Mouse (Mus musculus) myocyte (in vitro differentiated cells): ENCODE data around the gene Clec2g. TPM values are rescaled to one million over a fixed set of nuclear protein-coding genes. Genes with fewer than 3 reads are reported as not detected.
"Not testable (repeated sequence)": the region's sequence is repeated elsewhere in the genome, so short reads cannot be mapped to it uniquely, and the experiment has no call there.

Source experiments
- H3K27me3 ChIP-seq: one replicate; pipeline ENCODE4 v1.6.1; 2011; ENCODE audit not compliant: control insufficient read depth, insufficient read depth, insufficient read length
- H3K36me3 ChIP-seq: one replicate; pipeline ENCODE4 v1.6.1; 2011; ENCODE audit not compliant: control insufficient read depth, insufficient read depth
- H3K4me2 ChIP-seq: one replicate; pipeline ENCODE4 v1.6.1; 2011; ENCODE audit warnings: low read depth, control low read depth
- H3K4me3 ChIP-seq: one replicate; pipeline ENCODE4 v1.5.1; 2011; ENCODE audit warnings: mild to moderate bottlenecking, control low read depth, moderate library complexity
- H3K79me2 ChIP-seq: one replicate; pipeline ENCODE4 v1.6.1; 2011; ENCODE audit not compliant: control insufficient read depth, insufficient read depth
- H3ac ChIP-seq: one replicate; pipeline ENCODE4 v1.6.1; 2011; ENCODE audit not compliant: control insufficient read depth, insufficient read length
- CEBPB ChIP-seq: IDR thresholded peaks from 2 replicates; pipeline ENCODE4 v1.6.1; 2011; ENCODE audit warnings: mild to moderate bottlenecking, moderate library complexity; ENCODE audit not compliant: poor library complexity, insufficient read depth, severe bottlenecking
- E2F4 ChIP-seq: IDR thresholded peaks from one replicate; pipeline ENCODE4 v1.6.1; 2011; ENCODE audit warnings: mild to moderate bottlenecking, control low read depth, moderate library complexity; ENCODE audit not compliant: insufficient read depth
- MAX ChIP-seq: IDR thresholded peaks from one replicate; pipeline ENCODE4 v1.6.1; 2011; ENCODE audit warnings: low read depth, mild to moderate bottlenecking, control low read depth
- MYOD1 ChIP-seq, 3 experiments: IDR thresholded peaks; one replicate each; pipeline ENCODE4 v1.6.1; 2011; ENCODE audit warnings: control low read depth in 2 of 3, low read depth in 2 of 3, mild to moderate bottlenecking in 2 of 3, moderate library complexity in 1 of 3; ENCODE audit not compliant: insufficient read length in 2 of 3, control insufficient read depth in 1 of 3
- MYOG ChIP-seq, 3 experiments: IDR thresholded peaks; one replicate each; pipeline ENCODE4 v1.6.1; 2011; ENCODE audit warnings: control low read depth in 2 of 3, low read depth in 2 of 3, mild to moderate bottlenecking in 2 of 3; ENCODE audit not compliant: insufficient read length in 2 of 3, control insufficient read depth in 1 of 3, insufficient read depth in 1 of 3
- POLR2A ChIP-seq: IDR thresholded peaks from one replicate; pipeline ENCODE4 v1.6.1; 2011; ENCODE audit warnings: low read depth, mild to moderate bottlenecking, control low read depth, moderate library complexity; ENCODE audit not compliant: insufficient read length
- POLR2AphosphoS2 ChIP-seq: IDR thresholded peaks from one replicate; pipeline ENCODE4 v1.6.1; 2011; ENCODE audit warnings: low read depth, control low read depth; ENCODE audit not compliant: insufficient read length
- REST ChIP-seq: IDR thresholded peaks from one replicate; pipeline ENCODE4 v1.6.1; 2011; ENCODE audit warnings: mild to moderate bottlenecking, control low read depth, moderate library complexity; ENCODE audit not compliant: insufficient read depth, insufficient read length
- SRF ChIP-seq: IDR thresholded peaks from one replicate; pipeline ENCODE4 v1.6.1; 2011; ENCODE audit warnings: low read depth; ENCODE audit not compliant: control insufficient read depth, insufficient read length
- TCF12 ChIP-seq: IDR thresholded peaks from one replicate; pipeline ENCODE4 v1.6.1; 2011; ENCODE audit warnings: mild to moderate bottlenecking, control low read depth; ENCODE audit not compliant: poor library complexity, insufficient read depth, severe bottlenecking
- TCF3 ChIP-seq: IDR thresholded peaks from one replicate; pipeline ENCODE4 v1.6.1; 2011; ENCODE audit warnings: low read depth, control low read depth; ENCODE audit not compliant: insufficient read length
- USF1 ChIP-seq: IDR thresholded peaks from one replicate; pipeline ENCODE4 v1.6.1; 2011; ENCODE audit warnings: low read depth, mild to moderate bottlenecking, control low read depth, moderate library complexity
- polyA plus RNA-seq: library from polyadenylated mRNA; unstranded; fragments of >200 nt; fragmentation: generic; extraction: Trizol; gene quantifications from one replicate; pipeline ENCODE4 v1.2.1, GENCODE M21; 2012; ENCODE audit warnings: missing spikeins

The Clec2g gene
- polyA plus RNA-seq, 1 experiment = not detected

DNA sequence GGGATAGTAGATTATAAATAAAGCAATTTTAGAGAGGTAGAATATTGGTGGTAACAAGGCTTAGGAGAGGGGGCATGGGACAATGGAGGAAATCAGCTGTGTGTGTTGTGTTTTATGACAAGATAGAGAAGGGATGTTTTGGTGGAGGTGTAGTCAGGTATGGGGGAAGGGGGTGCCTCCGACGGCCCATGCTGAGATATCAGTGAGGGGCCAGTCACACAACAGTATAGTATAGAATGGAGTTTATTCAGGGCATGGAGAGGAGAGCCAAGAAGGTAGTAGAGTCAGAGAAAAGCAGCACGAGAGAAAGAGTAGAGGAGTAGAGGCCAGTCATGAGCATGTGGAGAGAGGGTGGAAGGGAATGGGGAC, 76.3 kb downstream of the Clec2g start:
- no peak overlapping the region for H3ac ChIP-seq
- H3K79me2 ChIP-seq = no peaks in the 10 kb centered on the region
- H3K4me3 ChIP-seq = no peak overlapping the region
- no peaks in the 10 kb centered on the region for H3K36me3 ChIP-seq
- no peaks in the 10 kb centered on the region for H3K27me3 ChIP-seq
- H3K4me2 ChIP-seq = no peak overlapping the region
- TF ChIP-seq TCF3 = no peak
- no peak for TF ChIP-seq MAX
- no peak for TF ChIP-seq POLR2AphosphoS2
- no peak for TF ChIP-seq POLR2A
- no peak for TF ChIP-seq REST
- TF ChIP-seq TCF12 = no peak
- no peak for TF ChIP-seq CEBPB
- TF ChIP-seq USF1 = no peak
- TF ChIP-seq E2F4 = no peak
- no peak for TF ChIP-seq SRF
- no peak for TF ChIP-seq MYOD1 (IDR thresholded peaks at IDR 0.05; ENCODE audit: control insufficient read depth in 1 of 3, insufficient read length in 2 of 3, low read depth in 2 of 3)

DNA sequence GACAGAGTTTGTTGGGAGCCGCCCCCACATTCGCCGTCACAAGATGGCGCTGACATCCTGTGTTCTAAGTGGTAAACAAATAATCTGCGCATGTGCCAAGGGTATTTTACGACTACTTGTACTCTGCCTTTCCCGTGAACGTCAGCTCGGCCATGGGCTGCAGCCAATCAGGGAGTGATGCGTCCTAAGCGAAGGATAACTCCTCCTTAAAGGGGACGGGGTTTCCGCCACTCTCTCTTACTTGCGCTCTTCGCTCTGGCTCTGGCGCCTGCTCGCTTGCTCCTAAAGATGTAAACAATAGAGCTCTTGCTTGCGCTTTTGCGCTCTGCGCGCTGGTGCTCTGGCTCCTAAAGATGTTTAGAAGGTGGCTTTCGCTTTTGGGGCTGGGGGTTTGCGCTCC, 77.8 kb downstream of the Clec2g start:
- H3K79me2 ChIP-seq, H3K4me3 ChIP-seq, H3K27me3 ChIP-seq, H3K4me2 ChIP-seq, H3ac ChIP-seq, H3K36me3 ChIP-seq: not testable (repeated sequence)

- Histone ChIP-seq H3K4me2 (no peak overlapping the region), H3K36me3 (no peaks in the 10 kb centered on the region), H3K79me2 (no peaks in the 10 kb centered on the region), H3K4me3 (no peak overlapping the region), H3ac (no peak overlapping the region), H3K27me3 (no peaks in the 10 kb centered on the region)
- TF ChIP-seq SRF = no peak
- TF ChIP-seq POLR2AphosphoS2 = no peak
- TF ChIP-seq E2F4 = no peak
- no peak for TF ChIP-seq TCF12
- TF ChIP-seq MYOD1 (IDR thresholded peaks at IDR 0.05; ENCODE audit: control insufficient read depth in 1 of 3, insufficient read length in 2 of 3, low read depth in 2 of 3) = no peak
- TF ChIP-seq USF1 = no peak
- TF ChIP-seq CEBPB = no peak
- TF ChIP-seq MAX = no peak
- TF ChIP-seq POLR2A = no peak
- TF ChIP-seq TCF3 = no peak
- TF ChIP-seq REST = no peak
- TF ChIP-seq MYOG (IDR thresholded peaks at IDR 0.05; ENCODE audit: control insufficient read depth in 1 of 3, insufficient read depth in 1 of 3, insufficient read length in 2 of 3, low read depth in 2 of 3) = no peak
Measured at GRCm38 (mm10) chr6:129012966-129013365, 78.8 kb downstream of the Clec2g start.

GRCm38 (mm10) chr6:129013762-129014276, 79.6 kb downstream of the Clec2g start:
- no peaks in the 10 kb centered on the region for H3K79me2 ChIP-seq
- H3ac ChIP-seq = no peak overlapping the region
- H3K4me2 ChIP-seq = no peak overlapping the region
- no peak for TF ChIP-seq SRF
- TF ChIP-seq TCF12 = no peak
- no peak for TF ChIP-seq CEBPB
- no peak for TF ChIP-seq MYOD1 (IDR thresholded peaks at IDR 0.05; ENCODE audit: control insufficient read depth in 1 of 3, insufficient read length in 2 of 3, low read depth in 2 of 3)
- no peak for TF ChIP-seq REST
- TF ChIP-seq E2F4 = no peak
- no peak for TF ChIP-seq MYOG (IDR thresholded peaks at IDR 0.05; ENCODE audit: control insufficient read depth in 1 of 3, insufficient read depth in 1 of 3, insufficient read length in 2 of 3, low read depth in 2 of 3)
- TF ChIP-seq POLR2AphosphoS2 = no peak
- TF ChIP-seq POLR2A = no peak
- TF ChIP-seq USF1 = no peak
- no peak for TF ChIP-seq TCF3
- H3K27me3 ChIP-seq = no peaks in the 10 kb centered on the region
- no peak overlapping the region for H3K4me3 ChIP-seq
- H3K36me3 ChIP-seq = no peaks in the 10 kb centered on the region

- Histone ChIP-seq H3K4me2 (no peak overlapping the region), H3K79me2 (no peaks in the 10 kb centered on the region), H3K4me3 (no peak overlapping the region), H3K27me3 (no peaks in the 10 kb centered on the region), H3K36me3 (no peaks in the 10 kb centered on the region), H3ac (no peak overlapping the region)
- TF ChIP-seq POLR2AphosphoS2 = no peak
Measured at GRCm38 (mm10) chr6:129014399-129014798, 80.2 kb downstream of the Clec2g start.
